Mouse (Mus musculus): ENCODE measurements around the gene Dstyk. TPM values are rescaled to one million over a fixed set of nuclear protein-coding genes. Genes with fewer than 3 reads are reported as not detected.

The Dstyk gene
- polyA plus RNA-seq, 1 experiment, result 4.6 TPM

- WGBS, result 57% methylated on average over 3 of the region's 3 CpGs
- TF ChIP-seq POLR2A (IDR thresholded peaks at IDR 0.05; ENCODE audit: low read depth, low read length) (no peak), CTCF (IDR thresholded peaks at IDR 0.05; ENCODE audit: extremely low read depth, insufficient read depth, insufficient read length, insufficient replicate concordance) (no peak)
- H3K36me3 ChIP-seq (ENCODE audit: control insufficient read depth, insufficient read depth, low read length), result no peaks in the 10 kb centered on the region
- H3K4me1 ChIP-seq (ENCODE audit: control insufficient read depth, insufficient read depth, insufficient read length), result peaks cover 4% of the 10 kb centered on the region; the same call in 1 of the 2 replicates
- H3K27ac ChIP-seq (ENCODE audit: insufficient read depth, low read length), result no peak overlapping the region
- no peak for DNase-seq (ENCODE audit: low read depth in 1 of 2, low spot score in 2 of 2)
- H3K27me3 ChIP-seq (ENCODE audit: control insufficient read depth, insufficient read depth, low read length), result no peaks in the 10 kb centered on the region
- no peak overlapping the region for H3K4me3 ChIP-seq (ENCODE audit: extremely low read depth, insufficient read depth, insufficient read length)
These were observed 39.5 kb upstream of the Dstyk start for GRCm38 (mm10) chr1:132377811-132378210.

- H3K36me3 ChIP-seq (ENCODE audit: control insufficient read depth, insufficient read depth, low read length), result no peaks in the 10 kb centered on the region
- H3K4me3 ChIP-seq (ENCODE audit: extremely low read depth, insufficient read depth, insufficient read length), result no peak overlapping the region
- 0 out of 2 replicates have a peak, but pooled peaks cover 3% of the 10 kb centered on the region for H3K4me1 ChIP-seq (ENCODE audit: control insufficient read depth, insufficient read depth, insufficient read length)
- TF ChIP-seq CTCF (IDR thresholded peaks at IDR 0.05; ENCODE audit: extremely low read depth, insufficient read depth, insufficient read length, insufficient replicate concordance), result no peak
- TF ChIP-seq POLR2A (IDR thresholded peaks at IDR 0.05; ENCODE audit: low read depth, low read length), result no peak
- WGBS, result 80% methylated on average over 27 of the region's 27 CpGs
- no peak overlapping the region for H3K27ac ChIP-seq (ENCODE audit: insufficient read depth, low read length)
- no peaks in the 10 kb centered on the region for H3K27me3 ChIP-seq (ENCODE audit: control insufficient read depth, insufficient read depth, low read length)
- DNase-seq (ENCODE audit: low read depth in 1 of 2, low spot score in 2 of 2), result no peak
These were observed 36.7 kb upstream of the Dstyk start for GRCm38 (mm10) chr1:132380550-132381100.

DNA sequence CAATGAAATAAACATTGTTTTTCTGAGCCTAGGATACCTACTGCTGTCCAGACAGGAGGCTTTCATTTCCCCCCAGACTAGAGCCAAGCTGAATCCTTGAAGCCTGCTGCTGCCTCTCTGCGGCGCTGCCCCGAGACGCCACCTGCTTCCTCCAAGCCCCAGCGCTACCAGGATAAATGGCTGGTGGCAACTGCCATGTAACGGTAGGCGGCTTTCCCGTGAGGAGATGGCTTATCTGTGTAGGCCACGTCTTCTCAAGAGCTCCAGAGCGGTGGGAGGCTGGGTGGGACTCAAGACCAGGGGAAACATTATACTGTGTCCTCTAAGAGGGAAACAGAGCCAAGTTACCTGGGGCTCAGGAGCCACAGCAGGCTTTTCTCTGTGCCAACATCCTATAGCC, 35.4 kb upstream of the Dstyk start:
- Histone ChIP-seq H3K27me3 (ENCODE audit: control insufficient read depth, insufficient read depth, low read length) (no peaks in the 10 kb centered on the region), H3K4me1 (ENCODE audit: control insufficient read depth, insufficient read depth, insufficient read length) (0 out of 2 replicates have a peak, but pooled peaks cover 3% of the 10 kb centered on the region), H3K36me3 (ENCODE audit: control insufficient read depth, insufficient read depth, low read length) (no peaks in the 10 kb centered on the region), H3K4me3 (ENCODE audit: extremely low read depth, insufficient read depth, insufficient read length) (no peak overlapping the region), H3K27ac (ENCODE audit: insufficient read depth, low read length) (no peak overlapping the region)
- 10% methylated on average over 10 of the region's 10 CpGs for WGBS
- TF ChIP-seq CTCF (IDR thresholded peaks at IDR 0.05; ENCODE audit: extremely low read depth, insufficient read depth, insufficient read length, insufficient replicate concordance) (no peak), POLR2A (IDR thresholded peaks at IDR 0.05; ENCODE audit: low read depth, low read length) (no peak)
- DNase-seq (ENCODE audit: low read depth in 1 of 2, low spot score in 2 of 2), result no peak

GRCm38 (mm10) chr1:132384001-132384554, 33.3 kb upstream of the Dstyk start:
- Histone ChIP-seq H3K36me3 (ENCODE audit: control insufficient read depth, insufficient read depth, low read length) (no peaks in the 10 kb centered on the region), H3K27me3 (ENCODE audit: control insufficient read depth, insufficient read depth, low read length) (no peaks in the 10 kb centered on the region), H3K4me1 (ENCODE audit: control insufficient read depth, insufficient read depth, insufficient read length) (0 out of 2 replicates have a peak, but pooled peaks cover 3% of the 10 kb centered on the region), H3K27ac (ENCODE audit: insufficient read depth, low read length) (no peak overlapping the region), H3K4me3 (ENCODE audit: extremely low read depth, insufficient read depth, insufficient read length) (no peak overlapping the region)
- 61% methylated on average over 8 of the region's 8 CpGs for WGBS
- no peak for DNase-seq (ENCODE audit: low read depth in 1 of 2, low spot score in 2 of 2)
- TF ChIP-seq CTCF (IDR thresholded peaks at IDR 0.05; ENCODE audit: extremely low read depth, insufficient read depth, insufficient read length, insufficient replicate concordance), result no peak
- no peak for TF ChIP-seq POLR2A (IDR thresholded peaks at IDR 0.05; ENCODE audit: low read depth, low read length)

GRCm38 (mm10) chr1:132385266-132385665, 32.1 kb upstream of the Dstyk start:
- Histone ChIP-seq H3K27ac (ENCODE audit: insufficient read depth, low read length) (no peak overlapping the region), H3K27me3 (ENCODE audit: control insufficient read depth, insufficient read depth, low read length) (no peaks in the 10 kb centered on the region; the same call in 1 of the 2 replicates), H3K4me1 (ENCODE audit: control insufficient read depth, insufficient read depth, insufficient read length) (0 out of 2 replicates have a peak, but pooled peaks cover 3% of the 10 kb centered on the region), H3K36me3 (ENCODE audit: control insufficient read depth, insufficient read depth, low read length) (no peaks in the 10 kb centered on the region), H3K4me3 (ENCODE audit: extremely low read depth, insufficient read depth, insufficient read length) (no peak overlapping the region)
- DNase-seq (ENCODE audit: low read depth in 1 of 2, low spot score in 2 of 2), result no peak
- WGBS, result 94% methylated on average over 14 of the region's 14 CpGs
- TF ChIP-seq POLR2A (IDR thresholded peaks at IDR 0.05; ENCODE audit: low read depth, low read length) (no peak), CTCF (IDR thresholded peaks at IDR 0.05; ENCODE audit: extremely low read depth, insufficient read depth, insufficient read length, insufficient replicate concordance) (no peak)

DNA sequence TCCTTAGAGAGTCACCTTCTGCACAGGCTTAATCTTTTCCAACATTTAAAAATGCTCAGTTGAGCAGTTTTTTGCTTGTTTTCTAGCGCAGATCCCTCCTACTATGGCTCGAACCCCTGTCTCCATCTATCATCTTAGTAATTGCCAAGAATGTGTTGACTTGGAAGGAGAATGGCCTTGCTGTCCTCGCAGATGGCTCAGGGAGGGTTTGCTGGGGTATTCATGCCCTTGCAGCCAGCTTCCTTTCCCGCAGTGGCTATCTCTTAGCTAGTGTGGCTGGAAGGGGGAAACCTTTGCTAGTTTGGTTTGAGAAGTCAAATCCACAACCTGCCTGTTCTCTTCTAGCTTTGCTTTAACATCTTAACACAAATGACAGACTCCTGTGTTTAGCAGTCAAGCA, 31.6 kb upstream of the Dstyk start:
- TF ChIP-seq CTCF (IDR thresholded peaks at IDR 0.05; ENCODE audit: extremely low read depth, insufficient read depth, insufficient read length, insufficient replicate concordance) (no peak), POLR2A (IDR thresholded peaks at IDR 0.05; ENCODE audit: low read depth, low read length) (no peak)
- Histone ChIP-seq H3K36me3 (ENCODE audit: control insufficient read depth, insufficient read depth, low read length) (no peaks in the 10 kb centered on the region), H3K4me1 (ENCODE audit: control insufficient read depth, insufficient read depth, insufficient read length) (0 out of 2 replicates have a peak, but pooled peaks cover 3% of the 10 kb centered on the region), H3K4me3 (ENCODE audit: extremely low read depth, insufficient read depth, insufficient read length) (no peak overlapping the region), H3K27me3 (ENCODE audit: control insufficient read depth, insufficient read depth, low read length) (peaks cover under 1% of the 10 kb centered on the region; the same call in 1 of the 2 replicates), H3K27ac (ENCODE audit: insufficient read depth, low read length) (no peak overlapping the region)
- no peak for DNase-seq (ENCODE audit: low read depth in 1 of 2, low spot score in 2 of 2)
- 89% methylated on average over 4 of the region's 4 CpGs for WGBS

- Histone ChIP-seq H3K4me3 (ENCODE audit: extremely low read depth, insufficient read depth, insufficient read length) (no peak overlapping the region), H3K27ac (ENCODE audit: insufficient read depth, low read length) (no peak overlapping the region), H3K4me1 (ENCODE audit: control insufficient read depth, insufficient read depth, insufficient read length) (peaks cover 8% of the 10 kb centered on the region), H3K36me3 (ENCODE audit: control insufficient read depth, insufficient read depth, low read length) (no peaks in the 10 kb centered on the region), H3K27me3 (ENCODE audit: control insufficient read depth, insufficient read depth, low read length) (peaks cover 4% of the 10 kb centered on the region)
- TF ChIP-seq POLR2A (IDR thresholded peaks at IDR 0.05; ENCODE audit: low read depth, low read length) (no peak), CTCF (IDR thresholded peaks at IDR 0.05; ENCODE audit: extremely low read depth, insufficient read depth, insufficient read length, insufficient replicate concordance) (no peak)
- no peak for DNase-seq (ENCODE audit: low read depth in 1 of 2, low spot score in 2 of 2)
- WGBS, result 89% methylated on average over 4 of the region's 4 CpGs
These were observed 31.1 kb upstream of the Dstyk start for GRCm38 (mm10) chr1:132386266-132386665.

Measured in spleen, adult 2 months (tissue).